Mouse (Mus musculus) MEL (cell line): ENCODE data around the gene Rpl10. TPM values are rescaled to one million over a fixed set of nuclear protein-coding genes. Genes with fewer than 3 reads are reported as not detected.
A peak's percentile ranks its signal among the peaks of the same experiment; 100 is the strongest.

Experiments used
- DNase-seq: peaks from one replicate; pipeline ENCODE4 v3.0.0; 2011; ENCODE audit warnings: low read depth, low spot score
- H3K27ac ChIP-seq: 2 replicates; pipeline ENCODE4 v1.5.1; 2012; ENCODE audit warnings: low read depth, mild to moderate bottlenecking, control low read depth, low read length, moderate library complexity; ENCODE audit not compliant: control insufficient read depth
- H3K27me3 ChIP-seq, 2 experiments: fragments of 150-350 bp in 1 of 2; sonication (generic) in 1 of 2; 2 replicates each; pipeline ENCODE4 v1.6.1; 2012; ENCODE audit warnings: low read length in 2 of 2, mild to moderate bottlenecking in 2 of 2, improper control_type of control experiment in 1 of 2, moderate library complexity in 1 of 2; ENCODE audit not compliant: insufficient read depth in 2 of 2, control insufficient read depth in 1 of 2
- H3K36me3 ChIP-seq, 2 experiments: 2 replicates each; pipeline ENCODE4 v1.6.1; 2012 to 2014; ENCODE audit warnings: low read length in 2 of 2, improper control_type of control experiment in 1 of 2, inconsistent platforms in 1 of 2, mild to moderate bottlenecking in 1 of 2; ENCODE audit not compliant: insufficient read depth in 2 of 2, control insufficient read depth in 1 of 2
- H3K4me1 ChIP-seq, 2 experiments: fragments of 150-350 bp in 1 of 2; sonication (generic) in 1 of 2; 2 replicates each; pipeline ENCODE4 v1.6.1; 2012; ENCODE audit warnings: low read length in 2 of 2, improper control_type of control experiment in 1 of 2, mild to moderate bottlenecking in 1 of 2; ENCODE audit not compliant: insufficient read depth in 2 of 2, control insufficient read depth in 1 of 2
- H3K4me3 ChIP-seq, 2 experiments: fragments of 150-350 bp in 1 of 2; sonication (generic) in 1 of 2; 2 replicates each; pipeline ENCODE4 v1.5.1; 2012; ENCODE audit warnings: low read depth in 2 of 2, low read length in 2 of 2, mild to moderate bottlenecking in 2 of 2, moderate library complexity in 2 of 2, control low read depth in 1 of 2, improper control_type of control experiment in 1 of 2; ENCODE audit not compliant: control insufficient read depth in 1 of 2, insufficient read depth in 1 of 2
- H3K79me2 ChIP-seq: 2 replicates; pipeline ENCODE4 v1.6.1; 2012; ENCODE audit warnings: mild to moderate bottlenecking, low read length, moderate library complexity; ENCODE audit not compliant: control insufficient read depth, poor library complexity, insufficient read depth
- H3K9ac ChIP-seq: 2 replicates; pipeline ENCODE4 v1.6.1; 2012; ENCODE audit warnings: low read depth, mild to moderate bottlenecking, control low read depth, low read length, moderate library complexity; ENCODE audit not compliant: control insufficient read depth, poor library complexity, severe bottlenecking
- H3K9me3 ChIP-seq: fragments of 150-350 bp; sonication (generic); replicated peaks from 2 replicates; pipeline ENCODE4 v1.6.1; 2012; ENCODE audit warnings: mild to moderate bottlenecking, low read length, improper control_type of control experiment, moderate library complexity; ENCODE audit not compliant: insufficient read depth
- BHLHE40 ChIP-seq: IDR thresholded peaks from 2 replicates; pipeline ENCODE4 v1.6.1; 2012; ENCODE audit warnings: low read depth, mild to moderate bottlenecking, inconsistent platforms, low read length, improper control_type of control experiment, borderline replicate concordance
- ETS1 ChIP-seq: IDR thresholded peaks from 2 replicates; pipeline ENCODE4 v1.6.1; 2012; ENCODE audit warnings: low read depth, mild to moderate bottlenecking, inconsistent platforms, low read length, improper control_type of control experiment, moderate library complexity
- HCFC1 ChIP-seq: IDR thresholded peaks from 2 replicates; pipeline ENCODE4 v1.6.1; 2012; ENCODE audit warnings: low read depth, mild to moderate bottlenecking, inconsistent platforms, low read length, improper control_type of control experiment, moderate library complexity
- MAX ChIP-seq: IDR thresholded peaks from 2 replicates; pipeline ENCODE4 v1.6.1; 2011; ENCODE audit warnings: low read length, improper control_type of control experiment
- MAZ ChIP-seq: IDR thresholded peaks from 2 replicates; pipeline ENCODE4 v1.6.1; 2012; ENCODE audit warnings: low read depth, mild to moderate bottlenecking, inconsistent platforms, low read length, improper control_type of control experiment
- MXI1 ChIP-seq: IDR thresholded peaks from 2 replicates; pipeline ENCODE4 v1.6.1; 2011; ENCODE audit warnings: mild to moderate bottlenecking, low read depth, low read length, improper control_type of control experiment
- NELFE ChIP-seq: IDR thresholded peaks from 2 replicates; pipeline ENCODE4 v1.6.1; 2011; ENCODE audit warnings: low read depth, low read length, improper control_type of control experiment
- POLR2A ChIP-seq, 2 experiments: IDR thresholded peaks; 2 replicates each; pipeline ENCODE4 v1.6.1; 2011 to 2012; ENCODE audit warnings: low read length in 2 of 2, mild to moderate bottlenecking in 2 of 2, control low read depth in 1 of 2, improper control_type of control experiment in 1 of 2, low read depth in 1 of 2, moderate library complexity in 1 of 2; ENCODE audit not compliant: control insufficient read depth in 1 of 2, insufficient read depth in 1 of 2, poor library complexity in 1 of 2
- POLR2AphosphoS2 ChIP-seq: IDR thresholded peaks from 2 replicates; pipeline ENCODE4 v1.6.1; 2011; ENCODE audit warnings: low read length, improper control_type of control experiment
- SIN3A ChIP-seq: IDR thresholded peaks from 2 replicates; pipeline ENCODE4 v1.6.1; 2012; ENCODE audit warnings: low read length, improper control_type of control experiment, inconsistent platforms
- SMC3 ChIP-seq: IDR thresholded peaks from 2 replicates; pipeline ENCODE4 v1.6.1; 2011; ENCODE audit warnings: low read depth, low read length, improper control_type of control experiment
- TAL1 ChIP-seq: IDR thresholded peaks from 2 replicates; pipeline ENCODE4 v1.6.1; 2012; ENCODE audit warnings: mild to moderate bottlenecking, inconsistent platforms, low read length, moderate library complexity, mixed read lengths
- USF1 ChIP-seq: IDR thresholded peaks from 2 replicates; pipeline ENCODE4 v1.6.1; 2014; ENCODE audit warnings: low read depth, mild to moderate bottlenecking, inconsistent platforms, low read length, improper control_type of control experiment, moderate library complexity
- USF2 ChIP-seq, 2 experiments: IDR thresholded peaks; 2 replicates each; pipeline ENCODE4 v1.6.1; 2011 to 2012; ENCODE audit warnings: improper control_type of control experiment in 2 of 2, low read length in 2 of 2, borderline replicate concordance in 1 of 2, inconsistent platforms in 1 of 2, low read depth in 1 of 2, mild to moderate bottlenecking in 1 of 2; ENCODE audit not compliant: insufficient read depth in 1 of 2
- ZMIZ1 ChIP-seq: IDR thresholded peaks from 2 replicates; pipeline ENCODE4 v1.6.1; 2012; ENCODE audit warnings: low read depth, mild to moderate bottlenecking, inconsistent platforms, low read length, improper control_type of control experiment, moderate library complexity
- polyA plus RNA-seq, 2 experiments: library from polyadenylated mRNA; stranded (reverse) in 1 of 2; unstranded in 1 of 2; fragments of >175 nt in 1 of 2; fragments of >200 nt in 1 of 2; gene quantifications; 2 replicates each; pipeline versions ENCODE4 v1.2.1 to v1.2.4; 2012; ENCODE audit warnings: low replicate concordance in 2 of 2, low read depth in 1 of 2; ENCODE audit not compliant: insufficient read length in 2 of 2, insufficient read depth in 1 of 2, missing spikeins in 1 of 2
- total RNA-seq: library from RNA; depleted of rRNA; stranded (reverse); fragments of 300-350 nt; gene quantifications from 2 replicates; pipeline ENCODE4 v1.2.3, GENCODE M21; 2012; rRNA removed

The Rpl10 gene
- total and polyA plus RNA-seq, 3 experiments, result 232 to 3,229 TPM; not detected in 1

- TF ChIP-seq MXI1, result peak; percentile 77
- TF ChIP-seq, all 39 proteins: peak for 13
Measured at GRCm38 (mm10) chrX:74304867-74305700, 34.5 kb downstream of the Rpl10 start, which contains the start of gene Gdi1 (continued).

DNA sequence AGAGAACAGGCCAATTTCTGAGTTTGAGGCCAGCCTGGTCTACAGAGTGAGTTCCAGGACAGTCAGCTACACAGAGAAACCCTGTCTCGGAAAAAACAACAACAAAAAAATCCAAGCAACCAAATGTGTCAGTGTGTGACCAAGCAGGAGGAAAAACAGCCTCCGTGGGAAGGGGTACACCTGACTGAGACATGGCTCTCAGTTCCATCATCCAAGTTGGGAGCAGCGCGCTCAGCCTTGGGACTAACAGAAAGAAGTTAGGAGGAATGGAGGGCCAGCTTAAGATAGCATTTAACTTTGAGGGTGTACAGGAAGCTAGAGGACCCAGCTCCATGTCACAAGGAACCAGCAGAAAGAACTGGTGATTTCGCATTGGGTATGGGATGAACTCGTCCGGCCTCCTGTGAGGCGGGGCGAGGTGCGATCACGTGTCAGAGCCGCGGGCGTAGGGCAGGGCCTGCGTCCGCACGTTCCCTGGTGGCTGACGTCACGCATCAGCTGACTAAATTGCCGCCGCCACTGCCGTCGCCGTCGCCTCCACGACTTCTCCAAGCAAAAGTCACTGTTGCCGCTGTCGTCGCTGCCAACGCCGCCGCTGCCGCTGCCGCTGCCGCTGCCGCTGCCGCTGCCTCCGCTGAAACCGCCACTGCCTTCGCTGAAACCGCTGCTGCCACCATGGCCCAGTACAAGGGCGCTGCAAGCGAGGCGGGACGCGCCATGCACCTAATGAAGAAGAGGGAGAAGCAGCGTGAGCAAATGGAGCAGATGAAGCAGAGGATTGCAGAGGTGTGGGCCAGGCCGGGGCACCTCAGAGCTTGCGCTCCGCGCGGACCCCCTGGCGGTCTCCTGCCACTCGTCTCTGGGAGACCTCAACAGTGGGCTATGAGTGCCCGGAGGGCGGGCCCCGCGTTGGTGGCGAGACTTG lies 42.2 kb downstream of the Rpl10 start, which contains the start of gene Fam50a:
Gene Fam50a (plus strand): TSS at position 494 of the 925 bp plus-strand sequence.
- Histone ChIP-seq H3K36me3 (no peaks in the 10 kb centered on the region; a peak in 2 of 4 replicates), H3K27me3 (no peaks in the 10 kb centered on the region), H3K27ac (peak within 1 kb of the TSS; percentile 70), H3K9me3 (no peaks in the 10 kb centered on the region), H3K79me2 (peaks cover 8% of the 10 kb centered on the region), H3K4me3 (peak within 1 kb of the TSS; percentile 80 to 87), H3K4me1 (no peaks in the 10 kb centered on the region; a peak in 1 of 4 replicates), H3K9ac (peak within 1 kb of the TSS; percentile 96)
- DNase-seq, result peak; percentile 92
- peak; percentile 92 for TF ChIP-seq MAX
- peak; percentile 30 to 78; a peak in 2 of 4 replicates for TF ChIP-seq USF2 (IDR thresholded peaks at IDR 0.05; ENCODE audit: borderline replicate concordance in 1 of 2, insufficient read depth in 1 of 2, low read depth in 1 of 2, low read length in 2 of 2)
- TF ChIP-seq NELFE, result peak; percentile 44
- TF ChIP-seq POLR2A (IDR thresholded peaks at IDR 0.05; ENCODE audit: control insufficient read depth in 1 of 2, insufficient read depth in 1 of 2, low read depth in 1 of 2, low read length in 2 of 2, poor library complexity in 1 of 2), result peak; percentile 62 to 66; a peak in 3 of 4 replicates
- TF ChIP-seq USF1, result peak; percentile 95
- TF ChIP-seq SMC3, result no peak
- 0 out of 2 replicates have a peak, but pooled peaks have one; percentile 49 for TF ChIP-seq MXI1
- TF ChIP-seq TAL1, result no peak
- peak; percentile 73 for TF ChIP-seq HCFC1
- no peak for TF ChIP-seq MAZ
- TF ChIP-seq ETS1, result peak; percentile 74
- TF ChIP-seq BHLHE40, result peak; percentile 81
- peak; percentile 81 for TF ChIP-seq POLR2AphosphoS2
- peak; percentile 66; the same call in 1 of the 2 replicates for TF ChIP-seq SIN3A
- TF ChIP-seq ZMIZ1, result peak; percentile 37; the same call in 1 of the 2 replicates

Other genes starting within 250 kb of the Rpl10 start
- gene Irak1, start 246.9 kb upstream of the Rpl10 start, total RNA-seq, result 30.1 and 33.7 TPM in 2 replicates
- 100 to 1,000 TPM in 1 of 2 experiments, not detected in 1; 106 TPM for gene Irak1, start 246.9 kb upstream of the Rpl10 start, polyA plus RNA-seq
- not detected in 2 replicates for gene Opn1mw, start 143.3 kb upstream of the Rpl10 start, total RNA-seq
- not detected for gene Opn1mw, start 143.3 kb upstream of the Rpl10 start, polyA plus RNA-seq
- gene Mecp2, start 135.4 kb upstream of the Rpl10 start, total RNA-seq, result 12.5 and 16.2 TPM in 2 replicates
- gene Mecp2, start 135.4 kb upstream of the Rpl10 start, polyA plus RNA-seq, result 10 to 100 TPM in 1 of 2 experiments, not detected in 1; 20.7 TPM
- not detected in 2 replicates for gene Tex28, start 103.0 kb upstream of the Rpl10 start, total RNA-seq
- gene Tex28, start 103.0 kb upstream of the Rpl10 start, polyA plus RNA-seq, result not detected
- not detected in 2 replicates for gene Tktl1, start 93.6 kb upstream of the Rpl10 start, total RNA-seq
- under 1 TPM in 1 of 2 experiments, not detected in 1; 0.04 TPM for gene Tktl1, start 93.6 kb upstream of the Rpl10 start, polyA plus RNA-seq
- gene Flna, start 21.0 kb upstream of the Rpl10 start, total RNA-seq, result 111 and 155 TPM in 2 replicates
- 100 to 1,000 TPM; 147 to 233 TPM for gene Flna, start 21.0 kb upstream of the Rpl10 start, polyA plus RNA-seq
- gene Emd, start 16.1 kb upstream of the Rpl10 start, total RNA-seq, result 52.2 and 55.5 TPM in 2 replicates
- gene Emd, start 16.1 kb upstream of the Rpl10 start, polyA plus RNA-seq, result 100 to 1,000 TPM; 130 to 157 TPM
- gene Taz, start 11.1 kb downstream of the Rpl10 start, total RNA-seq, result 26.1 and 28.0 TPM in 2 replicates
- 10 to 100 TPM in 1 of 2 experiments, not detected in 1; 34.1 TPM for gene Taz, start 11.1 kb downstream of the Rpl10 start, polyA plus RNA-seq
- gene Dnase1l1, start 11.5 kb downstream of the Rpl10 start, total RNA-seq, result 5.0 and 5.6 TPM in 2 replicates
- 1 to 10 TPM in 1 of 2 experiments, not detected in 1; 9.5 TPM for gene Dnase1l1, start 11.5 kb downstream of the Rpl10 start, polyA plus RNA-seq
- 31.7 and 41.6 TPM in 2 replicates for gene Atp6ap1, start 26.3 kb downstream of the Rpl10 start, total RNA-seq
- 100 to 1,000 TPM in 1 of 2 experiments, 10 to 100 TPM in 1; 75.5 to 355 TPM for gene Atp6ap1, start 26.3 kb downstream of the Rpl10 start, polyA plus RNA-seq
- 5.2 and 6.4 TPM in 2 replicates for gene Gdi1, start 34.2 kb downstream of the Rpl10 start, total RNA-seq
- gene Gdi1, start 34.2 kb downstream of the Rpl10 start, polyA plus RNA-seq, result 10 to 100 TPM in 1 of 2 experiments, not detected in 1; 24.5 TPM
- gene Fam50a, start 42.2 kb downstream of the Rpl10 start, total RNA-seq, result 43.6 and 46.3 TPM in 2 replicates
- 100 to 1,000 TPM in 1 of 2 experiments, 10 to 100 TPM in 1; 64.8 to 107 TPM for gene Fam50a, start 42.2 kb downstream of the Rpl10 start, polyA plus RNA-seq
- 7.3 and 8.3 TPM in 2 replicates for gene Plxna3, start 58.3 kb downstream of the Rpl10 start, total RNA-seq
- gene Plxna3, start 58.3 kb downstream of the Rpl10 start, polyA plus RNA-seq, result 10 to 100 TPM in 1 of 2 experiments, not detected in 1; 13.7 TPM
- 52.7 and 61.7 TPM in 2 replicates for gene Lage3, start 82.8 kb downstream of the Rpl10 start, total RNA-seq
- 10 to 100 TPM in 1 of 2 experiments, not detected in 1; 88.1 TPM for gene Lage3, start 82.8 kb downstream of the Rpl10 start, polyA plus RNA-seq
- gene Ubl4a, start 102.4 kb downstream of the Rpl10 start, total RNA-seq, result 23.4 and 24.0 TPM in 2 replicates
- gene Ubl4a, start 102.4 kb downstream of the Rpl10 start, polyA plus RNA-seq, result 10 to 100 TPM in 1 of 2 experiments, not detected in 1; 82.4 TPM
- 13.7 and 19.4 TPM in 2 replicates for gene Slc10a3, start 102.5 kb downstream of the Rpl10 start, total RNA-seq
- 10 to 100 TPM in 1 of 2 experiments, not detected in 1; 16.0 TPM for gene Slc10a3, start 102.5 kb downstream of the Rpl10 start, polyA plus RNA-seq
- 4.8 and 6.4 TPM in 2 replicates for gene Fam3a, start 122.5 kb downstream of the Rpl10 start, total RNA-seq
- 10 to 100 TPM in 1 of 2 experiments, not detected in 1; 14.6 TPM for gene Fam3a, start 122.5 kb downstream of the Rpl10 start, polyA plus RNA-seq
- 26.6 and 29.1 TPM in 2 replicates for gene Ikbkg, start 122.5 kb downstream of the Rpl10 start, total RNA-seq
- 10 to 100 TPM in 1 of 2 experiments, not detected in 1; 21.7 TPM for gene Ikbkg, start 122.5 kb downstream of the Rpl10 start, polyA plus RNA-seq
- 27.9 and 37.0 TPM in 2 replicates for gene G6pdx, start 158.4 kb downstream of the Rpl10 start, total RNA-seq
- gene G6pdx, start 158.4 kb downstream of the Rpl10 start, polyA plus RNA-seq, result 10 to 100 TPM in 1 of 2 experiments, not detected in 1; 54.1 TPM
- not detected in 2 replicates for gene Gm6880, start 210.6 kb downstream of the Rpl10 start, total RNA-seq
- not detected for gene Gm6880, start 210.6 kb downstream of the Rpl10 start, polyA plus RNA-seq